Mouse (Mus musculus) layer of hippocampus, postnatal 25 days (tissue): ENCODE data around the gene Magel2. TPM values are rescaled to one million over a fixed set of nuclear protein-coding genes. Genes with fewer than 3 reads are reported as not detected.

Experiments used
- DNase-seq, 2 experiments: peaks; one replicate each; pipeline ENCODE4 v3.0.0; 2022; ENCODE audit warnings: mixed read lengths in 2 of 2, low spot score in 1 of 2; ENCODE audit errors: extremely low spot score in 1 of 2
- total RNA-seq, 2 experiments: library from RNA; stranded (reverse); gene quantifications; 2 replicates each; pipeline ENCODE4 v1.2.3; 2021

Gene Magel2
- total RNA-seq, 2 experiments from 2014 or later = 1.4 to 1.8 TPM

DNA sequence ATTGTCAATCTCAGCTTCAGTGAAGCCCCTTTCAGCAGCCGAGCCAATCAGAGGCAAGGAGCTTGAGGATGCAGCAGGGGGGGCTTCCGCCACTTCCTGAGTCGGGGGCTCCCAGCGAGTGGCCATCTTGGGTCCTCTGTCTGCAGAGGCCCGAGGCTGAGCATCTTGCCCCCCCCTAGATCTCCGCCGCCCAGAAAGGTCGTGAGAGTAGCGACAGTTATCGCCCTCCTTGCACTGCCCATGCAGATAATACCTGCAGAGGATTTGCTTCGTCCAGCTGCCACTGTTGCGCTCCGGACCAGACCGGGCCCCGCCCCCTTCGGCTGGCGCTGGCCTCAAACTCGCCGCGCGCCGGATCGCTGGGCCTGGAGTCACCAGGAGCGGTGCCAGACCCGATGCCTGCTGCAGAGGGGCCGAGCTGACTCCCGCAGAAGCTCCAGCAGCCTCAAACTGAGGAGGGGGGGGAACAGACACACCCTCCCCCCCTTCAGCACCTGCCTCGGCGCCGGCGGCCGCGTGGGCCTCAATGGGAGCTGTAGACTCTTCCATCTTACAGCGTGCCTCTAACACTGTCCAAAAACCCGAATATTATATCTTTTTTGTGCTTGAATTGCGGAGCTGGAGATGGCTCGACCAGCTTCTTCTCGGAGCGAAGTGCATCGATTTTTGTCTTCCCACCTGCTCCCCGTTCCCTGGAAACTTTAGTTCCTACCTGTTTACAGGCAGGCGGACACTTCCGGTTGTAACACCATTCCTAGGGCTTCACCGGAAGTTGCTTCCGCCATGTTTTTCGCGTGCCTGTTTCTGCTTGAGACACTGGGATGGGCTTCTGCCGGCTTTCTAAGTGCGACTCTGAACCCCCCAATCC, 42.9 kb downstream of the Magel2 start, which contains the start of gene Mkrn3:
TSS of gene Mkrn3 (minus strand) at position 647 of the 868 bp plus-strand sequence.
- peak; percentile 20 to 55 for DNase-seq

DNA sequence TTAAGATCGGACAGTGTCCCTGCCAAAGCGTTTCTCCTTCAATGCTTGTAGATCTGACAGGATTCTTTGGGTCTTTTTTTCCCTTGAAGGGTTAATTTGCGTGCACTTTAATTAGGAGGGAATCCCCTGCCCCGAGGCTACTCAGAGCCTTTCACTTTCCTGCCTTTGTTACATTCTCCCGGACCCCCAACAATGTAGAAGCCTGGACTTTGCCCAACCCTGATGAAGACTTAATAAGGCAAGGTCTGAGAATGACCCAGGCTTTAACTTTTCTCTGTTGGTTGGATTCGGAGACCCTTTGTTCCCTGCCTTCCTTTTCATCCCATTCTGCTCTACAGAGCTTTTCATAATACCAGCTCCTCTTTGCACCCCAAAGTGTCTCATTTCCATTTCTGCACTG, 43.8 kb downstream of the Magel2 start:
- DNase-seq = no peak

DNA sequence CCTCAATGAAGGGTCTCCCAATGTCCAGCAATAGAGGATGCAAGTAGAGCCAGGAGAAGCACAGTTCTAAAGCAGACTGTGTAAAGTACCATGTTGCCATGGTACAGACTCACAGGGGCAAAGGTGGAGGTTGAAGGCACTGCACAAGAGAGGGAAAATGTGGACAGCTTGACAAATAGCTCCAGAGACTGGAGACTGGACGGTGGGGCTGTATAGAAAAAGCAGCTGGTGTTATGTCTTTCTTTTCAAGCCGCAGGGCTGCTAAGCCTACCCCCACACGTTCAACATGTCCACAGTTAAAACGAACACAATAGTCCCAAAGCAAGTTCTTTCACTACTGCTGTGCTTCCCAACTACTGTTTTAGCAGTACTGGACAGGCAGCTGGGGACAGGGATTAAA, 46.4 kb downstream of the Magel2 start:
- no peak for DNase-seq

DNA sequence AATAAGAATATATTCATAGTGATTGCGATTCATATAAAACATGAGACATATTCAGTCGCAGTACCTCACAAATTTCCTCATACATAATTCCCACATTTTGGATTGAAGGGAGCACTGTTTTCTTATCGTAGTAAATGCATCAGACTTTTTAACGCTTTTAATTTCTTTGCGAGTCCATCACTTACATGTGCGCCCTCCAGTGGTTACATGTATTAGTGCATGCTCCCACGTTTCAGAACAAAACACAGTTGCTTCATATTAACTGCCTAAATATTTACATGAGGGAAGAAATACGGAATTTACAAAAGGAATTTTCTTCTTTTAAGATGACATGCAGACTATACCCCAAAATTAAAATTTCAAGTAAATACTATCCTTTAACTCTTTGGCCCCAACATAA, 51.5 kb downstream of the Magel2 start:
- DNase-seq = peak in 1 of 2 experiments; percentile 22

Other genes starting within 250 kb of the Magel2 start
- 100 to 1,000 TPM; 120 to 150 TPM for gene Ndn, start 30.4 kb upstream of the Magel2 start, total RNA-seq
- gene Mkrn3, start 43.1 kb downstream of the Magel2 start, total RNA-seq = 1 to 10 TPM; 2.6 to 2.8 TPM
- gene Peg12, start 87.5 kb downstream of the Magel2 start, total RNA-seq = under 1 TPM; 0.80 to 0.81 TPM